Mouse (Mus musculus) brain, adult 2 months (tissue): Measurements from ENCODE around the gene Agtpbp1.

Experiments used
- DNase-seq: peaks from one replicate; pipeline ENCODE4 v3.0.0; 2011; ENCODE audit warnings: low read depth, low spot score

Gene Agtpbp1

DNA sequence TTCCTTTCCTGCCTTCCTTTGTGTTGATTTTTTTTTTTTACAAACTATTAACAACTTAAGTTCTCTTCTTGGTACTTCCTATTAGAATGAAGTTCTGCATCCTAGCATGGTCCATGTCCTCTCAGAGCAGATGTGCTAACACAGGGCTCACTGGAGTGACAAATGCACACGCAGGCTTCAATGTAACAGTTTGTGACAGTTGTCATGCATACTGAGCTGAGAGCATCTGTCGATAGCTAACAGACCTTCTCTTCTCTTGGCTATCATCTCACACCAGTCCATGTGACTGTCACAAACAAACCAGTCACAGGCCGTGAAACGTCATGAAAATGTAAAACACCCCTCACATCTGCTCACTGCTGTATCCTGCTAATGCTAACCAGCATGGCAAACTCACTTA, 50.7 kb downstream of the Agtpbp1 start:
- peak; percentile 39 for DNase-seq

DNA sequence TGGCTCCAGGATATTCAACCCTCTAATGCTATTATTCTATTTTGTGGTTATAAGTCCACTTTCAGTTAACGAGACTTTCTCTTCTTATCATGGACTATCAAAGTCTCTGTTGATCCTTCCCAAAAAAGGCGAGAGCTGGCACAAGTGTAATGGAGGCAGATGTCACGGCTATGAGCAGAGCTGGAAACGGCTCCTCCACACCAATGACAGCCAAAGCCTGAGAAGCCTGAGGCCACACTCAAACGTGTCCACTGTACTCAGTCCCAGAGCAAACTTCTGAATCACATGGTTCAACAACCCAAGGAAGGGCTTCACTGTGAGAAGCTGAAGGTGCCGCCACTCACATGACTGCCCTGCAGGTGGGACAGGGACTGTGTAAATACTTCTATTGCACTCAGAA, 51.7 kb downstream of the Agtpbp1 start:
- no peak for DNase-seq

GRCm38 (mm10) chr13:59531203-59531602, 53.8 kb downstream of the Agtpbp1 start:
- no peak for DNase-seq

GRCm38 (mm10) chr13:59530491-59530890, 54.5 kb downstream of the Agtpbp1 start:
- DNase-seq: no peak

DNA sequence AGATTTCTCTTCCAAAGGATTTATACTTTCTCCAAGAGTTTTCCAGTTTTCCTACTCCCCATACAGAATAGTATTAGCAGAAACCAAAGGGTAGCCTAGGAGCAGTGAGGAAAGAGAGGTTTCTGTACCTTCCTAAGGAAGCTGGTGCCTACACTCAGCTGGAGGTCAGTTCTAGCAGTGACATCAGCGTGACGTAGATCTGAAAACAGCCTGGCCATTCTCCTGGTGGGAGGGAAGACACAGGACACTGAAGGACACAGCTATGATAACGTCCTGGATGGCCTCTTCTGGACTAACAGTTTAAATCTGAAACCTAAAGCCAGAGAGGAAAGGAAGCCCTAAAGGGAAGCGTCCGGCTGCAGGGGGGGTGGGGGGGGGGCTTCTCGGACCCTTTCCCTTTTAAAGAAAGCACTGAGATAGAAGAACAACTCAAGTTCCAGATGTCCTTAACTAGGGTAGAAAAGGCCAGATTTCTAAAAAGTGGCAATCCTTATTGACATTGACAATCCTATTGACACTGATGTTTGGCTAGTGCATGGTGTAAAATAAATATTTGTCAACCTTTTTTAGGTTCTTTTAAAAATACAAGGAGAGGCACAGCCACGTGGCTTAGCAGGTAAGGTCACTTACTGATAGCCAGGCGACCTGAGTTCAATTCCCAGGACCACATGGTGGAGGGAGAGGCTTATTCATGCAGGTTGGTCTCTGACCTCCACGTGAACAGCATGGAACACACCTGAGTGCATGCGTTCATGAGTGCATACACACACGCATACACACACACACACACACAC, 63.6 kb downstream of the Agtpbp1 start:
- no peak for DNase-seq

- no peak for DNase-seq
Measured at GRCm38 (mm10) chr13:59520834-59521233, 64.2 kb downstream of the Agtpbp1 start.

DNA sequence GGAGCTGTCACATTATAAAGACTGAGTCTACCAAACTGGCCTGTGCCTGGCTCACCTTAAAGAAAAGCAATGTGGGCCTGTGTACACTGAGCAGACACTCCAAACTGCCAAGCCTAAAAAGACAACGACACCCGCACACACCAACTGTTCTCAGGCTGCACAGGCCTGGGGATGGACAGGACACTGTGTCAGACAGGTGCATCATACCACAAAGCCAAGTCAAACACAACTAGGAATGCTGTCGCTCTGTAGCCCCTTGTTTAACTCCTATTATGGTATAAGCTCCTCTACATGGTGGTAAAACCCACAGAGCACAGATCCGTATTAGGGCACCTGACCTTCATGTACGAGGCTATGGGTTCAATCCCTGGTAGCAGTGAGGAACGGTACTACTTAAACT, 65.5 kb downstream of the Agtpbp1 start:
- DNase-seq: no peak

GRCm38 (mm10) chr13:59518016-59518415, 67.0 kb downstream of the Agtpbp1 start:
- no peak for DNase-seq

- peak; percentile 67 for DNase-seq
Measured at GRCm38 (mm10) chr13:59515074-59515473, 70.0 kb downstream of the Agtpbp1 start.

GRCm38 (mm10) chr13:59509644-59510366, 75.2 kb downstream of the Agtpbp1 start:
- peak; percentile 43 for DNase-seq

DNA sequence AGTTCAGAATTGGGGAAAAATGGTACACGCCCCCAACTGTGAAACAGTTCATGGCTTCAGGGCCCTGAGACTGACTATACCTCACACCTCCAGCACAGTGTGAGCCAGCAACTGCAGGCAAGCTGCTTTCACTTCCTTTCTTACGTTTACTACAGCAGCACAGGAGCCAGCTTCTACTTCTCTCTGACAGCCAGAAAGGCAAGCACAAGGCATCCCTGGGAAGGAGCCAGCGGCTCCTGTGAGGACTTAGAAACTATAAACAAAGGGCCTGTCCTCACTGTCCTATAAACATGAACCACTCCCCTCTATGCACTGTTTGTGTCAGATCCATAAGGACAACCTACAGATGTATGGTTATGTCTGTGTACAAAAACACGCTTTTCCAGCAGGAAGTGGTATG, 76.4 kb downstream of the Agtpbp1 start:
- peak; percentile 77 for DNase-seq

- DNase-seq: no peak
Measured at GRCm38 (mm10) chr13:59506450-59506849, 78.6 kb downstream of the Agtpbp1 start.

DNA sequence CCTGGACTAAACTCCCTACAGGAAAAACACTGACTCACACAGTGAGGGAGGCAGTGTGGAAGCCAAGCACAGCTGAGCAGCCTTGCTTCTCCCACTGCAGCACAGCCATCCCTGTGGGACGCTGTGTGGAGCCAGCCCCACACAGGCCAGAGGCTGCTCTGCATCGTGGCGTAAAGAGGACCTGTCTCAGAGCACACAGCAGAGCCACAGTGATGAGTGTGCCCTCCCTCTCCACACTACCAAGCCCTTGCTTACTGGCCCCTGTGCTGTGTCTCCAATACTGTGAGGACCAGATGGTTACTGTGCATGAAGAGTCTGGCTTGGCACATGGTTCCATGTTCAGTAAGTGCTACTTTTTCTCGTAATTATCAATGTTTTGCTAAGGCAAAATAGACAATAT, 79.2 kb downstream of the Agtpbp1 start:
- peak; percentile 85 for DNase-seq

- no peak for DNase-seq
Measured at GRCm38 (mm10) chr13:59503581-59503980, 81.4 kb downstream of the Agtpbp1 start.

DNA sequence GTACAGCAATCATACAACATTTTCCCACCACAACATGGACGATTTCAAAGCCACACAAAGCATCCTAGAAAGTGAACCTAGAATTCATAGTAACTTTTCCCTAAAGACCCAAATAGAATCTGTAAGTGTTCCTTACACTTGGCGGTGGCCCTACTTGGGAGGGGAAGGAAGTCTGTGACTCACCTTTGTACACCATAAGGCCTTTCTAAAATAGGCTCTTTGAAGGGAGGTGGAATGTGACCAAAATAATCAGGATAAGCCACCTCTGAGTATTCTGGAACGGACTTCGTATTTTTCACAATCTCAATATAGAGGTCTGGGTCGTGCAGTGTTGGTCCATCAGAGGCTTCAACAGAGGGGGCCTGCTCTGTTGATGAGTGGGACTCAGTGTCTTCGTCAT, 85.2 kb downstream of the Agtpbp1 start:
- DNase-seq: peak; percentile 66

DNA sequence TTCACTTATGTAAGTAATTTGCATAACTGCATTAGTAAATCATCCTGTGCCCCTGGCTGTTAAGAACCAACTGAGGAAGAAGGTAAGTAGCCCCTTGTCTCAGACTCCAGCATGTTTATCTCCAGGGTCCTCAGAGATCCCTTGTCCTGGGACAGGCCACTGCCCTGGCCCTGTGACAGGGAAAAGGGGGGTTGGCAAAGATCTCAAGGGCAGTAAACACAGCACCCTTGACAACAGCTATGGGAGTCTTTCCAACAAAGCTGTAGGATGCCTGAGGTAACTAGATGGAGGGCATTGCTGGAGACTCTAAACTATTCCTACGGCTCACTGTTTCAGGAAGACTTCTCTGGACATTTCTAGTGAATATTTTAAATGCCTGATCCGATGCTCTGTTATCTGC, 85.7 kb downstream of the Agtpbp1 start:
- DNase-seq: no peak

- no peak for DNase-seq
Measured at GRCm38 (mm10) chr13:59498191-59498590, 86.8 kb downstream of the Agtpbp1 start.

- no peak for DNase-seq
Measured at GRCm38 (mm10) chr13:59495839-59496238, 89.2 kb downstream of the Agtpbp1 start.

- no peak for DNase-seq
Measured at GRCm38 (mm10) chr13:59494619-59495262, 90.3 kb downstream of the Agtpbp1 start.

GRCm38 (mm10) chr13:59490726-59491125, 94.3 kb downstream of the Agtpbp1 start:
- peak; percentile 53 for DNase-seq

DNA sequence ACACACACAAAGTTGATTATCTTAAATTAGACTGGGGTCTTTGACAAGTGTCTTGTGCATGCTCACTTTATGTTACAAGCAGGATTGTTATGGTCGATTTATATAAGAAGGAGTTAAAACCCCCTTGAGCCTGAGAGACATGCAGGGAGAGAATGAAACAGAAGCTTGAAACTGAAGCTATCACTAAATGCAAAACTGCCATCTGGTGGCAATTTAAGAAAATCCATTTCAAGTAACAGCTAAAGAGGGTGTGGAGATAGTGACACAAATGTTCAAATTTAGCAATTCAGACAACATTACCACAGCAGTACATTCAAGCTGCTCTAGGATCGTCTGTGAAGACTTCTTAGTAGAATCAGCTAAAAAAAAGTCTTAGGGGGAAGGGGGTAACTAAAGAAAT, 95.9 kb downstream of the Agtpbp1 start:
- peak; percentile 92 for DNase-seq

DNA sequence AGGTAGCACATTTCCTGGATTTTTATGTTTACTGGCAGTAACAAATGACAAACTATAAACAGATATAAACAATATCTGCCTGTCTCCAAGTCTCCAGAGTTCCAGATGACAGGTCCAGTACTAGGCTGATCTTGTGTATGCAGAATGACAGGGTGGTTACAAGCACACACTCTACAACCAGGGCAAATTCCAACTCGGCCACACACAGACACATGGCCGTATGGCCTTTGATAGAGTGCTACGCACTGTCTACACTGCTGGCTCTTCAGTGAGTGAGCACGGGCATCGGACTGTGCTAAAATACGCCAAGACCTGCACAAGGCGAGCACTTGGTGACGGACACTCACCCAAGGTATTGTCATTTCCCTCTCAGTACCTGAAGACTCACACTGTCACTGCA, 97.7 kb downstream of the Agtpbp1 start:
- DNase-seq: no peak

DNA sequence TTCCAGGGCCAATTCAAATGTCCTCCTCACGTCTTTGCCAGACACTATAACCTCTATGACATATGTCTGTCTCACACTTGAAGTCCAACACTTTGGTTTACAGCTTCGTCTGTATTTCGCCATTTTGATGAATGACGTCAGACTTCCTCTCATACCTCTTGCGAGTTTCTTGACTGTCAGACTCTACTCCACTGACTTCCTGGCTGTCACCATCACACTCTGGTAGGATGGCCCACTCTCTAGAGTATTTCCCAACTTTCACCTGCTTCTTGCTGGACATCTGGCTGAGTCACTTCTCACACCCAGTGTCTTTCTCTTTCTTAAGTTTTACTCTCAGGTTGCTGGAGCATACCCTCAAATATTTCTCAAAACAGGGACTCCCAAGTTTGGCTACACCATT, 98.8 kb downstream of the Agtpbp1 start:
- no peak for DNase-seq
